Mouse (Mus musculus) lung, embryonic 15.5 days (tissue): ENCODE results near the gene Tmem116. TPM values are rescaled to one million over a fixed set of nuclear protein-coding genes. Genes with fewer than 3 reads are reported as not detected.

Experiments used
- ATAC-seq: fragments of 200-750 bp; cut with Nextera tagmentation; 2 replicates; pipeline ENCODE4 v1.8.0; 2017; ENCODE audit warnings: moderate number of reproducible peaks, borderline replicate concordance; ENCODE audit not compliant: low FRiP score, low TSS enrichment; ENCODE audit errors: extremely low read depth
- H3K27ac ChIP-seq: fragments of 300-500 bp; sonication (generic); 2 replicates; pipeline ENCODE4 v1.5.1; 2015; ENCODE audit warnings: moderate library complexity, mild to moderate bottlenecking, inconsistent platforms
- H3K27me3 ChIP-seq: fragments of 300-500 bp; sonication (generic); 2 replicates; pipeline ENCODE4 v1.6.1; 2015; ENCODE audit warnings: inconsistent platforms
- H3K36me3 ChIP-seq: fragments of 300-500 bp; sonication (generic); 2 replicates; pipeline ENCODE4 v1.6.1; 2015; ENCODE audit warnings: inconsistent platforms
- H3K4me1 ChIP-seq: fragments of 300-500 bp; sonication (generic); 2 replicates; pipeline ENCODE4 v1.6.1; 2015; ENCODE audit warnings: inconsistent platforms
- H3K4me2 ChIP-seq: fragments of 300-500 bp; sonication (generic); 2 replicates; pipeline ENCODE4 v1.6.1; 2015; ENCODE audit warnings: inconsistent platforms, mild to moderate bottlenecking, moderate library complexity
- H3K4me3 ChIP-seq: fragments of 300-500 bp; sonication (generic); 2 replicates; pipeline ENCODE4 v1.5.1; 2015; ENCODE audit warnings: mild to moderate bottlenecking, inconsistent platforms
- H3K9ac ChIP-seq: fragments of 300-500 bp; sonication (generic); 2 replicates; pipeline ENCODE4 v1.6.1; 2015; ENCODE audit warnings: inconsistent platforms
- H3K9me3 ChIP-seq: fragments of 300-500 bp; sonication (generic); 2 replicates; pipeline ENCODE4 v1.6.1; 2016; ENCODE audit warnings: inconsistent platforms
- WGBS: fragments of 180-500 bp; shearing (Covaris S2); methylation state at CpG from one replicate; pipeline ENCODE4 v1.1.7; 2015; 5-methylcytosine and 5-hydroxymethylcytosine counted together
- polyA plus RNA-seq: library from polyadenylated mRNA; unstranded; fragments of >200 nt; fragmentation: Nextera tagmentation; extraction: Ambion mirVana; gene quantifications from 2 replicates; pipeline ENCODE4 v1.2.1, GENCODE M21; 2015

The Tmem116 gene
- polyA plus RNA-seq: 1.8 and 2.3 TPM in 2 replicates

DNA sequence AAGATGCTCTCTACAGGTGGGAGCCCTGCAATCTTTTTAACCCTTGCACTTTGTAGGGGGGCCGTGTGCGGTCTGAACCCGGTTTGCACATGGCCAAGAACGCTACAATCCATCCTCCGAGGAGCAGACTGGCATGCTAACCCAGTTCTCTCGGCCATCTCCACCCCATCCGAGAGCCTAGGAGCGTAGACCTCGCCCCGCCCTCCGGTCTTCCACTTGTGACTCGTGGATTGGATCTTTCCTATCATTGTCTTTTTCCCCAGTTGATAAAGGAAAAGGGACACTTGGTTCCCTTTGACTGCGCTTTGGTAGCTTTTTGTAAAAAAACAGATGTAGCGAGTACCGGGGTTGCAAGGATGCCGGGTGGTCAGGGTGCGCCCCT is at the start of gene Tmem116:
TSS of gene Tmem116 (plus strand) at position 250 of the 382 bp plus-strand sequence.
- H3K4me2 ChIP-seq: peak within 1 kb of the TSS; percentile 74
- H3K36me3 ChIP-seq: peaks cover 26% of the 10 kb centered on the region
- peaks cover 28% of the 10 kb centered on the region for H3K4me1 ChIP-seq
- peak within 1 kb of the TSS; percentile 95 for H3K9ac ChIP-seq
- no peaks in the 10 kb centered on the region for H3K27me3 ChIP-seq
- H3K27ac ChIP-seq: peak within 1 kb of the TSS; percentile 95
- H3K9me3 ChIP-seq: no peaks in the 10 kb centered on the region
- H3K4me3 ChIP-seq: peak within 1 kb of the TSS; percentile 90
- no peak for ATAC-seq
- WGBS: 0% methylated on average over 17 of the region's 17 CpGs

DNA sequence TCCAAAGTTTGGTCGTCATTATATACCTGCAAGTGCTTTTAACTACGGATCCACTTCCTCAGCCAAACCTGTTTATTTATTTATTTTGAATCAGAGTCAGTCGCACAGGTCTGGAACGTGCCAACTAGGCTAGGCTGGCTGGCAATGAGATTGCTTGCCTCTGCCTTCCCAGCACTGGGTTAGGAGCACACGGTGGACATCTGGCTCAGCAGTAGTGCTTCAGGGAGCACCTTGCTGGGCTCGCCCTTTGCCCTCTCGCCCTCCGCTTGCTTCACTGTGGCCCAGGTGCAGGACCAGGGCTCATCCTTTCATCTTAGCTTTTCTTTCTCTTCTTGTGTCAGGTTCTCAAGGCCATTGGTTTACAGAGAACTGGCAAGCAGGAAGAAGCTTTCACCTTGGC is 43.8 kb upstream of the Tmem116 start:
- Histone ChIP-seq H3K4me2 (no peak overlapping the region), H3K9me3 (no peaks in the 10 kb centered on the region), H3K36me3 (peaks cover 44% of the 10 kb centered on the region), H3K27ac (no peak overlapping the region), H3K4me3 (no peak overlapping the region), H3K27me3 (no peaks in the 10 kb centered on the region), H3K4me1 (no peaks in the 10 kb centered on the region), H3K9ac (no peak overlapping the region)
- WGBS: 79% methylated on average over 8 of the region's 8 CpGs
- no peak for ATAC-seq

DNA sequence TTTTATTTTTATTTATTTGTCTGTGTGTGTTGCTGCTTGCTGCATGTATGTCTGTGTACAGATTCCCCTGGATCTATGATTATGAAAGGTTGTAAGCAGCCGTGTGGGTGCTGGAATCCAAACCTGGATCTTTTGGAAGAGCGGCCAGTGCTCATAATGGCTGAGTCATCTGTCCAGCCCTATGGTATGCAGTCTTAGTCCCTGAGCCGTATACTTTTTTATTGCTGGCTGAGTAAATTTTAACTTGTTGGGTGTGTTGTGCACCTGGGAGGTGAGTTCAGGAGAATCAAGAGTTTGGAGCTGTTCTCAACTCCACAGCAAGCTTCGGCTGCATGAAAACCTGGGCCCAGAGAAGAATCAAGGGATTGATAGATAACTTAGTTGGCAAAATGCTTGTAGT is 40.7 kb upstream of the Tmem116 start:
- 86% methylated on average over 4 of the region's 4 CpGs for WGBS
- peaks cover 70% of the 10 kb centered on the region for H3K36me3 ChIP-seq
- no peak for ATAC-seq

DNA sequence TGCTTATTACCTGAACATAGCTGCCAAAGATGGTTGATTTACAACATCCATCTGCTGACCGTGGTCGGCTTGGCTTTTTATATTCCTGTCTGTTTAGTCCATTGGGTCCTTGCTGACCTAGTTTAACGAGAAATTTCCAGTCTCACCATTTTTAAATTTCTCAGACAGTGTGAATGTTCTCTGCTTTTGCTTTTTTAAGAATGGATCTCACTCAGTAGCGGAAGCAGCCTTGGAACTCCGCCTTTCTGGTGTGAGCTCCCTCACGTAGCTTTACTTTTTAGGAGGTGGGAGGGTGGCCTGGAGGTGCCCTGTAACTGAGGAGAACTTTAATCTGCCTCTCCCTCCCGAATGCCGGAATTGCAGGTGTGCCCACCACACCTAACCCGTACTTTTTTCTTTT is 31.0 kb upstream of the Tmem116 start:
- Histone ChIP-seq H3K36me3 (peaks cover 96% of the 10 kb centered on the region), H3K9ac (no peak overlapping the region), H3K27me3 (no peaks in the 10 kb centered on the region), H3K27ac (no peak overlapping the region), H3K9me3 (no peaks in the 10 kb centered on the region), H3K4me3 (no peak overlapping the region), H3K4me2 (no peak overlapping the region), H3K4me1 (no peaks in the 10 kb centered on the region)
- ATAC-seq: no peak
- WGBS: 93% methylated on average over 9 of the region's 9 CpGs

More for the DNA sequence above, 40.7 kb upstream of the Tmem116 start:
- H3K4me1 ChIP-seq: no peaks in the 10 kb centered on the region
- H3K4me3 ChIP-seq: no peak overlapping the region
- no peak overlapping the region for H3K9ac ChIP-seq
- no peaks in the 10 kb centered on the region for H3K9me3 ChIP-seq
- H3K4me2 ChIP-seq: no peak overlapping the region
- no peaks in the 10 kb centered on the region for H3K27me3 ChIP-seq
- no peak overlapping the region for H3K27ac ChIP-seq

DNA sequence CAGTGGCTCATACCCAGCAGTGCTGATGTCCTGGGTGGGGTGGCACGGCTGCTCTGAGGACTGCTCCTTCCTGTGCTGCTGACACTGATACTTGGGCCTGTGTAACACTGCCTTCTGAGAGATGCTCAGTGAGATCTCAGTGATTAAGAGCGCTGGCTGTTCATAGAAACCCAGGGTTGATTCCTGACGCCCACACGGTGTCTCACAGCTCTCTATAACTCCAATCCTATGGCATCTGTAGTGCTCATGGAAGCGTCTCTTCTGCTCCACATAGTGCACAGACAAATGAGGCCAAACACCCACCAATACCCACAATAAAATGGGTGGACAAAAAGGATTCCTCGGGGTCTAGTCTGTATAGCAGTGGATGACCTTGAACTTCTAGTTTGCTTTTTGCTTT is 28.9 kb upstream of the Tmem116 start:
- peaks cover 97% of the 10 kb centered on the region for H3K36me3 ChIP-seq
- no peak overlapping the region for H3K27ac ChIP-seq
- H3K9me3 ChIP-seq: no peaks in the 10 kb centered on the region
- ATAC-seq: no peak
- no peak overlapping the region for H3K4me2 ChIP-seq
- H3K4me1 ChIP-seq: no peaks in the 10 kb centered on the region
- no peaks in the 10 kb centered on the region for H3K27me3 ChIP-seq
- 89% methylated on average over 6 of the region's 6 CpGs for WGBS
- H3K4me3 ChIP-seq: no peak overlapping the region
- no peak overlapping the region for H3K9ac ChIP-seq

DNA sequence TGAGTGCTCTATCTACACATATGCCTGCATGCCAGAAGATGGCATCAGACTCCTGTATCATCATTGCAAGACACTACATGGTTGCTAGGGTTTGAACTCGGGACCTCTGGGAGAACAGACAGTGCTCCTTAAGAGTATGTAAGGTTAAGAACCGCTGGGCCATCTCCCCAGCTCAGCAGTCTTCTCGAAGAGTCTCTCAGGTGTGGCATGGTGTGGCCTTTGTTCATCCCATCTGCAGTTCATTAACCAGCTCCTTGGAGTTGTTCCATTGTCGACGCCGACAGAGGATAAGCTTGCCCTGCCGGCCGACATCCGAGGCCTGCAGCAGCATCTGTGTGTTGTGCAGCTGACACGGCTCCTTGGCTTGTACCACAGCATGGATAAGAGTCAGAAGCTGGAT is 28.4 kb upstream of the Tmem116 start:
- 85% methylated on average over 10 of the region's 10 CpGs for WGBS
- ATAC-seq: no peak
- Histone ChIP-seq H3K27ac (no peak overlapping the region), H3K4me3 (no peak overlapping the region), H3K36me3 (peaks cover 97% of the 10 kb centered on the region), H3K4me2 (no peak overlapping the region), H3K27me3 (no peaks in the 10 kb centered on the region), H3K9me3 (no peaks in the 10 kb centered on the region), H3K9ac (no peak overlapping the region), H3K4me1 (no peaks in the 10 kb centered on the region)

DNA sequence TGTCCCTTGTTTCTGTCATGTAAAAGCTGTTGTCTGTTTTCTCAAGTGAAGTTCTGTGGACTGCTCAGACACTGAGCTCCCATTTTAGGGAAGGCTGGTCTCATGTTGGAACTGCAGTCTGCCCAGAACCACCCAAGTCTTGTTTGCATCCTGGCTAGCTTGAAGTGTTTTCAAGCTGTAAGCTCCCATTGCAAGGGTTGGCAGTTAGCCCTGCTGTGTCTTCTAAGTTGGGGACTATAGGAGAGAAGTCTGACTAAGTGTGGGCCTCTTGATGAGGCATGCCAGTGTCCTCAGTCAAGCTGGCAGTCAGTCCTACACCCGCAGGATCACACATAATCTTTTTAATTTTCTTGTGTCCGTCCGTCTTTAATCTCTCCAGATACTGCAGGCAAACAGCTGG is 22.7 kb upstream of the Tmem116 start:
- 92% methylated on average over 3 of the region's 3 CpGs for WGBS
- no peak for ATAC-seq

DNA sequence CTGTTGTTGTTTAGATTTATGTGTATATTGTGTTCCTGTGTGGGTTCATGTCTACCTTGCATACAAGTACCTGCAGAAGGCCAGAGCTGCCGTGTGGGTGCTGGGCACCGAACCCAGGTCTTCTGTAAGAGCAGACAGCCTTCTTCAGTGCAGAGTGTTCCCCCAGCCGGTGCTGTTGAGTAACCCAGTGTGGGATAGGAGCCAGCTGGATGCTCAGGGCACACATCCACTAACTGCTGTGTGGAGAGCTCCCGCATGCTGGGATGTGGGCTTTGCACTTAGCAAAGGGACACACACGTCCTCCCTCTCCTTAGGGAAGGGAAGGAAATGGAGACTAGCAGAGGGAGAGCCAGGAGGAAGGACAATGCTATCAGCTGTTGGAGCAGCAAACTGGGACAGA is 13.6 kb upstream of the Tmem116 start:
- no peak for ATAC-seq
- Histone ChIP-seq H3K9me3 (no peaks in the 10 kb centered on the region), H3K27ac (no peak overlapping the region), H3K4me3 (no peak overlapping the region), H3K27me3 (no peaks in the 10 kb centered on the region), H3K4me2 (no peak overlapping the region), H3K9ac (no peak overlapping the region), H3K36me3 (peaks cover 92% of the 10 kb centered on the region), H3K4me1 (no peaks in the 10 kb centered on the region)
- 82% methylated on average over 5 of the region's 5 CpGs for WGBS

More for the DNA sequence above, 22.7 kb upstream of the Tmem116 start:
- Histone ChIP-seq H3K4me3 (no peak overlapping the region), H3K27me3 (no peaks in the 10 kb centered on the region), H3K4me1 (no peaks in the 10 kb centered on the region), H3K4me2 (no peak overlapping the region), H3K36me3 (peaks cover 98% of the 10 kb centered on the region), H3K9me3 (no peaks in the 10 kb centered on the region), H3K27ac (no peak overlapping the region), H3K9ac (no peak overlapping the region)

DNA sequence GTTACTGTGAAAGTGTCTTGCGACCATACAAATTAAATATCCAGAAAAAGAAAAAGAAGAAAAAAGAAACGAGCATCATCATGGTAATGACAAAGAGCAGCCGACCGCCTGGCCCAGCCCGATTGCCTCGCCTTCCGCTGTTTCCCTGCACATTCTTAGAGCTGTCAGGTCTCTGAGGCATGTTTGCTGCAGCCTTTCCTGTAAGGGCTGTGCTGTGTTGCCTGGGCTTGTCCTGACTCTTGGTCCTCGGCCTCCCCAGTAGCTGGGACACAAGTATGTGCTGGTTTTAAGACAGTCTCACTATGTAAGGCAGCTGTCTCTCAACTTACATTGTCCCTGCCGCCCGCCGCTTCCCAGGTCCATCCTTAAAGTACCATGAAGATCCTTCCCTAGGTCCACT is 12.9 kb upstream of the Tmem116 start:
- WGBS: 93% methylated on average over 11 of the region's 11 CpGs

DNA sequence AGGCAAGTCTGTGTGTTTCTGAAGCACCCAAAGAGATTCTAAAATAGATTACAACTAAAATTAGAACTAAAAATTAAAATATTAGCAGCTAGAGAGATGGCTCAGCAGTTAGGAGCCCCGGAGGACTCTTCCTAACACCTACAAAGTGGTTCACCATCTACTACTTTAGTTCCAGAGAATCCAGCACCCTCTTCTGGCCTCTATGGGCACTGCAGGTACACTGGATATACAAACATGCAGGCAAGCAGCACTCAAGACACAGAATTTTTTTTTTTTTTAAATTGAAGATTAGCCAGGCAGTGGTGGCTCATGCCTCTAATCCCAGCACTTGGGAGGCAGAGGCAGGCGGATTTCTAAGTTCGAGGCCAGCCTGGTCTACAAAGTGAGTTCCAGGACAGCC is 8.1 kb upstream of the Tmem116 start:
- no peak overlapping the region for H3K4me3 ChIP-seq
- H3K27me3 ChIP-seq: no peaks in the 10 kb centered on the region
- no peak for ATAC-seq
- H3K9ac ChIP-seq: no peak overlapping the region
- H3K9me3 ChIP-seq: no peaks in the 10 kb centered on the region
- H3K36me3 ChIP-seq: peaks cover 93% of the 10 kb centered on the region
- H3K27ac ChIP-seq: no peak overlapping the region
- 92% methylated on average over 3 of the region's 3 CpGs for WGBS
- H3K4me2 ChIP-seq: no peak overlapping the region
- H3K4me1 ChIP-seq: no peaks in the 10 kb centered on the region

More for the DNA sequence above, 12.9 kb upstream of the Tmem116 start:
- H3K9ac ChIP-seq: no peak overlapping the region
- no peak for ATAC-seq
- H3K36me3 ChIP-seq: peaks cover 92% of the 10 kb centered on the region
- H3K4me1 ChIP-seq: no peaks in the 10 kb centered on the region
- no peak overlapping the region for H3K4me3 ChIP-seq
- H3K4me2 ChIP-seq: no peak overlapping the region
- H3K27me3 ChIP-seq: no peaks in the 10 kb centered on the region
- H3K9me3 ChIP-seq: no peaks in the 10 kb centered on the region
- no peak overlapping the region for H3K27ac ChIP-seq

DNA sequence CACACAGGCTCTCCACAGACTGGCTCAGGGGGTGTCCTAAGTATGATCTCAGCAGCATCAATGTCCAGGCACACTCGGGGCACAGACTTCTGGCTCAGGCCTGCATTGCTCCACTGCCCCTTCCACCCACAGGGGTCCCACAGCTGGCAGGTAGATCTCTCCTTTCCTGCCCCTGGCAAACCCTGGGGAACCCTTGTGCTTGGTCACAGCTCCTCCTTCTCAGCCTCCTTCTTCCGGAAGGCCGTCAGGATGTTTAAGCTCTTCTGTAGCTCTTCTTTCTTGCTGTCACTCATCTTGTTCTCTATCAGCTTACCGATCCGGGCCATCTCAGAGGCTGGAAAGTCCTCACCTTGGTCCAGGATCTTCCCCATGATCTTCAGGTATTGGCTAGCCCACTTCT is 6.8 kb upstream of the Tmem116 start:
- H3K27ac ChIP-seq: no peak overlapping the region
- H3K36me3 ChIP-seq: peaks cover 89% of the 10 kb centered on the region
- H3K4me3 ChIP-seq: no peak overlapping the region
- no peaks in the 10 kb centered on the region for H3K4me1 ChIP-seq
- WGBS: 91% methylated on average over 5 of the region's 5 CpGs
- no peaks in the 10 kb centered on the region for H3K27me3 ChIP-seq
- H3K4me2 ChIP-seq: no peak overlapping the region
- H3K9me3 ChIP-seq: no peaks in the 10 kb centered on the region
- no peak overlapping the region for H3K9ac ChIP-seq
- ATAC-seq: 0 out of 2 replicates have a peak, but pooled peaks have one; percentile 20

DNA sequence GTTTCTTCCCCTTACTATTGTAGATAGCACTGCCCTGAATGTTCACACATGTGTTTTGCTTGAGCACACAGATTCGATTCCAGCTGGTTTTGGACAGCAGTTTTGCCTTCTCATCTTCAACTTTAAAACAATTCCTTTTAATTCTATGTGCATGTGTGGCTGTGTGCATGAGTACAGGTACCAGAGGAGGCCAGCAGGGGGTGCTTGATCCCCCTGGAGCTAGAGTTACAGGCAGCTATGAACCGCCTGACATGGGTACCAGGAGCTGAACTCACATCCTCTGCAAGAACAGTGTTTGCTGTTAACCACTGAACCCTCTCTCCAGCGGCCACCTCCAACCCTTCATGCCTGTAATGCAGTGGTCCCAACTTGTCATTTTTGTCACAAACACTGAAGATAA is 3.2 kb upstream of the Tmem116 start:
- Histone ChIP-seq H3K9me3 (no peaks in the 10 kb centered on the region), H3K4me1 (peaks cover 14% of the 10 kb centered on the region), H3K4me3 (no peak overlapping the region), H3K27me3 (no peaks in the 10 kb centered on the region), H3K4me2 (no peak overlapping the region), H3K36me3 (peaks cover 58% of the 10 kb centered on the region), H3K27ac (no peak overlapping the region), H3K9ac (no peak overlapping the region)
- WGBS: 94% methylated on average over 3 of the region's 3 CpGs
- no peak for ATAC-seq

DNA sequence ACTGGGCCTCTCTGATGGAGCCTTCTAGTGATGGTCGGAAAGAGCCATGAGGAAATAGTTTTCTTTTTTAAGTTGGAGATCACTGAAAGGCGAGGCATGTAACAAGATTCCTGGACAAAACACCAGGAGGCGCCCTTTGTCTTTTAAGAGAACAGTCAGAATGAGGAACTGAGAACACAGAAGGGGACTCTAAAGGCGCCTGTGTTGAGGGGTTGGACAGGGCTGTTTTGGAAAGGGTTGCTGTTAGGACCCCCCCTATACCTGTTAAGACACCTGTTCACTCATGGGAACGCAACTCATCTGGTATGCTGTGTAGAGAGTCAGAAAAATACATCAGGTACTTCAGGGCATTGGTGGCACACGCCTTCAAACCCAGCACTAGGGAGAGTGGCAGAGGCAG is 1.7 kb upstream of the Tmem116 start:
- no peaks in the 10 kb centered on the region for H3K9me3 ChIP-seq
- no peak overlapping the region for H3K4me3 ChIP-seq
- no peaks in the 10 kb centered on the region for H3K27me3 ChIP-seq
- H3K4me2 ChIP-seq: no peak overlapping the region
- H3K27ac ChIP-seq: no peak overlapping the region
- WGBS: 61% methylated on average over 6 of the region's 6 CpGs
- H3K36me3 ChIP-seq: peaks cover 43% of the 10 kb centered on the region
- no peak overlapping the region for H3K9ac ChIP-seq
- H3K4me1 ChIP-seq: peaks cover 28% of the 10 kb centered on the region
- no peak for ATAC-seq
